Mouse (Mus musculus): Measurements from ENCODE around the gene St3gal6.

GRCm38 (mm10) chr16:58475544-58476154, 48.4 kb downstream of the St3gal6 start:
- no peak for TF ChIP-seq CTCF (IDR thresholded peaks at IDR 0.05; ENCODE audit: low read depth)
- TF ChIP-seq EP300 (IDR thresholded peaks at IDR 0.05; ENCODE audit: low read depth): no peak
